In the genomic region with DNA sequence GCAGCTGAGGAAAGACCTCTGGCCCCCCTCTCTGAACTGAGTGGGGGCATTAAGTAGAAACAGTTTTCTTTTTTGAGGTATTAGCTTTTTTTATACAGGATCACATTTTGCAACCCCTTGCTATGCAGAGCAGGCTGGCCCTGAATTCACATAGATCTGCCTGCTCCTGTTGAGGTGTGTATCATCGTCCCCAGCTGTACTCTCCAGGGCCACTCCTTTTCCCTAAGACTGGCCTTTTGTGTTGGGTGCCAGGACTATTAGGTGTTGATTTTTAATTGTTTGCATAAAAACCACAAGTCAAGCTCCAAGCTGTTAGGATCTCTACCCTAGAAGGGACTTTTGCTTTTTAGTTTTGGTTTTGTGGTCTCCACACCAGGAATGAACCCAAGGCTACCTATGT, we compare ENCODE assay signal across 20 mouse cellular contexts. TPM values are rescaled to one million over a fixed set of nuclear protein-coding genes. Genes with fewer than 3 reads are reported as not detected.
DNase-seq lines count a peak whose midpoint lies in the region; ATAC-seq and TF ChIP-seq lines count a peak whose summit lies in the region.
"Had no signal": no experiment of that assay in that cellular context is flagged by ENCODE, and none has a peak within 500 bp of the region (broad histone marks: within the 10 kb centered on the region; RNA-seq: fewer than 3 reads in every experiment).

No protein-coding gene starts in this region.

- H3K4me2 ChIP-seq in heart, embryonic 13.5 days: peak overlapping the region; percentile 54; the same call in 1 of the 2 replicates
- H3K4me2 ChIP-seq in liver, embryonic 15.5 days: peak overlapping the region; percentile 69
- H3K4me2 ChIP-seq: hindbrain, embryonic 14.5 days had no signal

- H3K27ac ChIP-seq in heart, embryonic 13.5 days (replicated peaks): no peak overlapping the region; the same call in 1 of the 2 replicates
- peak overlapping the region; percentile 87 for H3K27ac ChIP-seq in liver, embryonic 15.5 days (replicated peaks)
- H3K27ac ChIP-seq in gastrocnemius, adult 2 months: no peak overlapping the region
- H3K27ac ChIP-seq: heart, embryonic 15.5 days; hindbrain, embryonic 14.5 days had no signal

- no peaks in the 10 kb centered on the region for H3K27me3 ChIP-seq in heart, embryonic 13.5 days (replicated peaks)
- no peaks in the 10 kb centered on the region for H3K27me3 ChIP-seq in E14TG2a.4 (ENCODE audit: insufficient read depth, low read length)
- H3K27me3 ChIP-seq in liver, embryonic 15.5 days: no peaks in the 10 kb centered on the region
- H3K27me3 ChIP-seq: heart, embryonic 15.5 days had no signal

- no peak overlapping the region for H3K4me3 ChIP-seq in heart, embryonic 13.5 days
- peak overlapping the region; percentile 89 for H3K4me3 ChIP-seq in E14TG2a.4 (replicated peaks; ENCODE audit: low read length)
- peak overlapping the region; percentile 28; the same call in 1 of the 2 replicates for H3K4me3 ChIP-seq in liver, embryonic 15.5 days (replicated peaks)
- no peak overlapping the region for H3K4me3 ChIP-seq in gastrocnemius, adult 2 months
- H3K4me3 ChIP-seq: heart, embryonic 15.5 days had no signal

- peaks cover 53% of the 10 kb centered on the region for H3K4me1 ChIP-seq in heart, embryonic 13.5 days
- peaks cover 60% of the 10 kb centered on the region for H3K4me1 ChIP-seq in E14TG2a.4 (replicated peaks; ENCODE audit: low read depth, low read length)
- peaks cover 70% of the 10 kb centered on the region for H3K4me1 ChIP-seq in liver, embryonic 15.5 days (replicated peaks)

- ATAC-seq in heart, embryonic 13.5 days (ENCODE audit: extremely low read depth, insufficient number of reproducible peaks, low FRiP score, low TSS enrichment): no peak
- ATAC-seq in liver, embryonic 15.5 days (ENCODE audit: insufficient read depth): no peak
- ATAC-seq: forebrain, embryonic 16.5 days had no signal

- peak overlapping the region; percentile 37 for H3K9ac ChIP-seq in heart, embryonic 13.5 days
- H3K9ac ChIP-seq in liver, embryonic 15.5 days: 0 out of 2 replicates have a peak overlapping the region, but pooled peaks have one; percentile 78
- H3K9ac ChIP-seq: heart, embryonic 15.5 days; hindbrain, embryonic 14.5 days had no signal

- H3K9me3 ChIP-seq in heart, embryonic 13.5 days: no peaks in the 10 kb centered on the region
- no peaks in the 10 kb centered on the region for H3K9me3 ChIP-seq in E14TG2a.4 (ENCODE audit: low read length)
- no peaks in the 10 kb centered on the region for H3K9me3 ChIP-seq in liver, embryonic 15.5 days (replicated peaks)
- H3K9me3 ChIP-seq: heart, embryonic 15.5 days had no signal

- intact Hi-C loops in gastrocnemius, adult 2 months (cut with DNase I): no loop called here

- no peak for DNase-seq in heart, adult 9 months (ENCODE audit: low spot score in 2 of 2)
- peak; percentile 64 for DNase-seq in R1 (ENCODE audit: low read depth, low spot score)
- no peak for DNase-seq in gastrocnemius, adult 2 months
- no peak for DNase-seq in frontal cortex, postnatal 14 days (ENCODE audit: low spot score in 2 of 2)
- DNase-seq in kidney, postnatal 4 days: no peak
- DNase-seq: B cell, adult 2 months; gastrocnemius, postnatal 25 days; kidney, adult 18-20 months; kidney, postnatal 14 days; midbrain, embryonic 14.5 days had no signal

- WGBS in heart, embryonic 13.5 days: 67% methylated on average over 1 of the region's 1 CpGs
- WGBS in liver, embryonic 15.5 days (ENCODE audit: insufficient replicate concordance): 44% methylated on average over 1 of the region's 1 CpGs

- no peak for TF ChIP-seq CTCF in E14TG2a.4 (conservative IDR thresholded peaks at IDR 0.05; ENCODE audit: low read length)
- no peak for TF ChIP-seq CTCF in gastrocnemius, adult 2 months (IDR thresholded peaks at IDR 0.05)

- peaks cover 17% of the 10 kb centered on the region for H3K36me3 ChIP-seq in heart, embryonic 13.5 days
- peaks cover 26% of the 10 kb centered on the region for H3K36me3 ChIP-seq in E14TG2a.4 (ENCODE audit: insufficient read depth, low read length)
- peaks cover 16% of the 10 kb centered on the region for H3K36me3 ChIP-seq in liver, embryonic 15.5 days (replicated peaks)

RNA-seq across cellular contexts. Expression of a gene that starts 4.4 kb away (rescaled TPM):
- polyA plus RNA-seq in heart, embryonic 13.5 days (2015; fragmentation: Nextera tagmentation; extraction: Ambion mirVana): 698 and 779 TPM in 2 replicates
- 464 and 536 TPM in 2 replicates for polyA plus RNA-seq in liver, embryonic 15.5 days (2015; fragmentation: Nextera tagmentation; extraction: Ambion mirVana)
- total RNA-seq in gastrocnemius, adult 2 months (2021): 10 to 100 TPM; 45.5 to 89.1 TPM

RNA-seq across cellular contexts. Expression of a gene that starts 15.7 kb away (rescaled TPM):
- not detected in 2 replicates for polyA plus RNA-seq in heart, embryonic 13.5 days (2015; fragmentation: Nextera tagmentation; extraction: Ambion mirVana)
- not detected in 2 replicates for polyA plus RNA-seq in liver, embryonic 15.5 days (2015; fragmentation: Nextera tagmentation; extraction: Ambion mirVana)
- not detected for total RNA-seq in gastrocnemius, adult 2 months (2021)
- total RNA-seq: gastrocnemius, postnatal 25 days; layer of hippocampus, postnatal 14 days; left cerebral cortex, postnatal 14 days; liver, adult 2 months had no signal
- polyA plus RNA-seq: embryonic facial prominence, embryonic 14.5 days; heart, embryonic 15.5 days; liver, adult 2 months; midbrain, embryonic 14.5 days had no signal

RNA-seq across cellular contexts. Expression of a gene that starts 39.7 kb away (rescaled TPM):
- 14.3 and 14.5 TPM in 2 replicates for polyA plus RNA-seq in heart, embryonic 13.5 days (2015; fragmentation: Nextera tagmentation; extraction: Ambion mirVana)
- 8.6 and 9.1 TPM in 2 replicates for polyA plus RNA-seq in liver, embryonic 15.5 days (2015; fragmentation: Nextera tagmentation; extraction: Ambion mirVana)
- 10 to 100 TPM; 18.9 to 22.0 TPM for total RNA-seq in gastrocnemius, adult 2 months (2021)

Comparison
In these comparisons a context has a peak if more than half of its experiments do, and no peak if none do; other contexts are left out.
1. H3K4me3 ChIP-seq: peak in E14TG2a.4 (single experiment) and liver, embryonic 15.5 days (single experiment); none in heart, embryonic 13.5 days (single experiment) and gastrocnemius, adult 2 months (single experiment).